In genomic region chr8:63539296-63539695, GRCm38 (mm10) we compare ENCODE assay signal across 15 mouse cellular contexts.
"Had no signal": no experiment of that assay in that cellular context is flagged by ENCODE, and none has a peak within 500 bp of the region (broad histone marks: within the 10 kb centered on the region; RNA-seq: fewer than 3 reads in every experiment).

No protein-coding gene starts in this region.

- DNase-seq: gastrocnemius, postnatal 14 days; gastrocnemius, postnatal 36 days; heart, adult 11 months; heart, adult 2 months; heart, postnatal 14 days; heart, postnatal 36 days; kidney, adult 11 months; kidney, adult 2 months; kidney, adult 9 months; kidney, postnatal 25 days; kidney, postnatal 4 days; liver; liver, embryonic 13.5 days had no signal

- ATAC-seq: hindbrain, postnatal 0 days; intestine, embryonic 16.5 days had no signal
